Mouse (Mus musculus) urinary bladder, adult 18-20 months (tissue): ENCODE measurements around the gene Mcfd2.

ENCODE experiments used
- DNase-seq, 2 experiments: peaks; one replicate each; pipeline ENCODE4 v3.0.0; 2022; ENCODE audit warnings: low spot score in 2 of 2, mixed read lengths in 2 of 2

Gene Mcfd2

GRCm38 (mm10) chr17:87236725-87237650 is 28.7 kb downstream of the Mcfd2 start:
- DNase-seq = no peak

GRCm38 (mm10) chr17:87235019-87235418 is 30.7 kb downstream of the Mcfd2 start:
- DNase-seq = no peak

- DNase-seq = no peak
These were observed 37.9 kb downstream of the Mcfd2 start for GRCm38 (mm10) chr17:87227878-87228277.

GRCm38 (mm10) chr17:87226079-87226640 is 39.6 kb downstream of the Mcfd2 start:
- no peak for DNase-seq

GRCm38 (mm10) chr17:87225384-87225783 is 40.4 kb downstream of the Mcfd2 start:
- DNase-seq = no peak

GRCm38 (mm10) chr17:87224461-87224860 is 41.3 kb downstream of the Mcfd2 start:
- DNase-seq = no peak

- no peak for DNase-seq
These were observed 46.3 kb downstream of the Mcfd2 start for GRCm38 (mm10) chr17:87219456-87219855.

GRCm38 (mm10) chr17:87214523-87214922 is 51.2 kb downstream of the Mcfd2 start:
- DNase-seq = no peak

- DNase-seq = no peak
These were observed 55.2 kb downstream of the Mcfd2 start for GRCm38 (mm10) chr17:87210525-87210924.

- no peak for DNase-seq
These were observed 58.9 kb downstream of the Mcfd2 start for GRCm38 (mm10) chr17:87206885-87207284.
